Mouse (Mus musculus): Measurements from ENCODE around the gene Plcl2. TPM values are rescaled to one million over a fixed set of nuclear protein-coding genes. Genes with fewer than 3 reads are reported as not detected.

The Plcl2 gene
- polyA plus RNA-seq, 1 experiment from 2014 or later, result 6.7 TPM

DNA sequence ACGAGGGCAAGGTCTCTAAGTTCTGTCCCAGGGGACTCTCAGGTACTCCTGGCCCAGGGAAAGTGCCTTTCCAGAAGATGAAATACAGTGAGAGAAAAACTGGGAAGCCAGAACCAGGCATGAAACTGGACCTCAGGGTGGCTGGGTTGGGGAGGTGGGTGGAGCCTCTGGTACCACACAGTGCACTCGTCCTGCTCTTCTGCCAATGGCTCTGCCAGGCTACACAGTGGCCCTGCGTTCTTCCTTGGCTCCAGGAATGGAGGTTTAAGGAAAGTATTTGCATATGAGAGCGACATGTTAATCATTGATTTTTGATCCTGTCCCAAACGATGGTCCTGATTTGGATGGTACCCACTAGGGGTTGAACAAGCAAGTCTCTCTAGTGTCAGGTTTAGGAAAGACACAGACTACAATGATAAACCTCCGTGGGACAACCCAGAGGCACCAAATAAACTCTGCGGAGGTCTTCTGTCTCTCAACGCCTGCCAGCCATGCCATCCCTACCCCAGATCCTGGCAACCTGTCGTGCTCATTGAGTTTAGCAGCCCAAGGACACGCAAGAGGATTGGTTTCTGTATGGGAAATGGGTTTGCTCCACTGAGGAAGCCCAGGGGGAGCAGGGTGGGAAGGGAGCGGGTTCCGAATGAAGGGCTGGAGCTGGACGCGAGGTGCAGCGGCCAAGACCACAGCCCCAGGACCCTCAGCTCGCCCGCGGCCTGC is 988 bp upstream of the Plcl2 start:
- Histone ChIP-seq H3K4me1 (replicated peaks; ENCODE audit: control insufficient read depth, insufficient read depth, low read length) (no peaks in the 10 kb centered on the region; the same call in 1 of the 2 replicates), H3K9ac (ENCODE audit: low read length) (peak overlapping the region; percentile 87), H3K27me3 (replicated peaks; ENCODE audit: control insufficient read depth, insufficient read depth, low read length) (0 out of 2 replicates have a peak, but pooled peaks cover 3% of the 10 kb centered on the region), H3K27ac (ENCODE audit: low read depth) (peak overlapping the region; percentile 78; the same call in 1 of the 2 replicates), H3K36me3 (ENCODE audit: control insufficient read depth, insufficient read depth, low read length) (no peaks in the 10 kb centered on the region), H3K9me3 (ENCODE audit: control insufficient read depth, low read length) (no peaks in the 10 kb centered on the region), H3K4me3 (ENCODE audit: low read depth, low read length) (peak overlapping the region; percentile 84), H3K4me2 (ENCODE audit: low read length) (peak overlapping the region; percentile 61)
- DNase-seq (ENCODE audit: low spot score) (no peak), ATAC-seq (replicated peaks; ENCODE audit: low FRiP score, low TSS enrichment, low read depth) (peak; percentile 18; the same call in 1 of the 2 replicates)
- 15% methylated on average over 17 of the region's 18 CpGs for WGBS

DNA sequence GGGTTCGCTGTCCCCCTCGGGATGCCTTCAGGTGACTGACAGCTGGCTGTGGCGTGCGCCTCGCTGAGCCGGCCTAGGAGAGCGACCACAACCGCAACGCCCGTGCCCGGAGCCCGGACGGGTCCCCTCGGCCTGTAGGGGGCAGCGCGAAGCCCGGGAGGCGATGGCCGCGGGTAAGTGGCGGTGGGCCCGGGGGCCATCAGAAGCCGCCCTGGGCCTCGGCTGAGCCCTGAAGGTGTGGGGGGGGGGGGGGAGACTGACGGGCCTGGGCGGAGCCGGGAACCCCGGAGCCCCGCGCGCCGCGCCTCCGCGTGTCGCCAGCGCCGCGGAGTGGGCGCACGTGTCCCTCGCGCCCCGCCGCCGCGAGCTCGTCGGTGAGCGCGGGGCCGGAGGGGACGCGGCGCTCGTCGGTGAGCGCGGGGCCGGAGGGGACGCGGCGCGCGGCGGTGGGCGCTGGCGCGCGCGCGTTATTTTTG is 390 bp upstream of the Plcl2 start:
- no peaks in the 10 kb centered on the region for H3K36me3 ChIP-seq (ENCODE audit: control insufficient read depth, insufficient read depth, low read length)
- H3K27me3 ChIP-seq (replicated peaks; ENCODE audit: control insufficient read depth, insufficient read depth, low read length), result 0 out of 2 replicates have a peak, but pooled peaks cover 3% of the 10 kb centered on the region
- ATAC-seq (replicated peaks; ENCODE audit: low FRiP score, low TSS enrichment, low read depth) (peak; percentile 85), DNase-seq (ENCODE audit: low spot score) (peak; percentile 90)
- H3K4me2 ChIP-seq (ENCODE audit: low read length), result peak overlapping the region; percentile 61
- H3K4me1 ChIP-seq (replicated peaks; ENCODE audit: control insufficient read depth, insufficient read depth, low read length), result no peaks in the 10 kb centered on the region; the same call in 1 of the 2 replicates
- peak overlapping the region; percentile 87 for H3K9ac ChIP-seq (ENCODE audit: low read length)
- 0% methylated on average over 33 of the region's 72 CpGs for WGBS
- peak overlapping the region; percentile 84 for H3K4me3 ChIP-seq (ENCODE audit: low read depth, low read length)
- H3K27ac ChIP-seq (ENCODE audit: low read depth), result peak overlapping the region; percentile 78
- H3K9me3 ChIP-seq (ENCODE audit: control insufficient read depth, low read length), result no peaks in the 10 kb centered on the region

- H3K4me2 ChIP-seq (ENCODE audit: low read length), result peak overlapping the region; percentile 61
- no peak overlapping the region for H3K27ac ChIP-seq (ENCODE audit: low read depth)
These were observed 1.1 kb downstream of the Plcl2 start for GRCm38 (mm10) chr17:50510279-50510678.

DNA sequence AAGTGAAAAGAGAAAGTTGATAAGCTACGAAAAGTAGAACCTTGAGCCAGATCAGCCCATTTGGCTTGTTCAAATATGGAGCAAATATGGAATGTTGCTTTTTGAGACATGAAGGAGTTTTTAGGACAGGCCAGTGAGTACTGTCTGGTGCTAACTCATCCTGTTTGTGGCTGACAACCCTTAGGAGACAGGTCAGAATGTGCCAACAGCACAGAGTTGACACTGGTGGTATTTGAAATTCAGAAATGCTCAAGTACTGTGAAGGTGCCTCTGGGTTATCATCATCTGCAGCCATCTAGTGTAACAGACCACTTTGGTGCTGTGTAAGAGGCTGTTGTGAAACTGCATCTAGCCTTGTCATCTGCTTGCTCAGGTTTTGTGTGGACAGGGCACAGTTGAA is 1.5 kb downstream of the Plcl2 start:
- DNase-seq (ENCODE audit: low spot score) (no peak), ATAC-seq (replicated peaks; ENCODE audit: low FRiP score, low TSS enrichment, low read depth) (no peak)
- H3K27ac ChIP-seq (ENCODE audit: low read depth), result no peak overlapping the region
- 0 out of 2 replicates have a peak, but pooled peaks cover 3% of the 10 kb centered on the region for H3K27me3 ChIP-seq (replicated peaks; ENCODE audit: control insufficient read depth, insufficient read depth, low read length)
- no peaks in the 10 kb centered on the region; the same call in 1 of the 2 replicates for H3K4me1 ChIP-seq (replicated peaks; ENCODE audit: control insufficient read depth, insufficient read depth, low read length)
- H3K4me3 ChIP-seq (ENCODE audit: low read depth, low read length), result peak overlapping the region; percentile 84
- H3K9ac ChIP-seq (ENCODE audit: low read length), result 0 out of 2 replicates have a peak overlapping the region, but pooled peaks have one; percentile 87
- H3K9me3 ChIP-seq (ENCODE audit: control insufficient read depth, low read length), result no peaks in the 10 kb centered on the region
- peak overlapping the region; percentile 61 for H3K4me2 ChIP-seq (ENCODE audit: low read length)
- no peaks in the 10 kb centered on the region for H3K36me3 ChIP-seq (ENCODE audit: control insufficient read depth, insufficient read depth, low read length)
- 72% methylated on average over 1 of the region's 1 CpGs for WGBS

More at GRCm38 (mm10) chr17:50510279-50510678, 1.1 kb downstream of the Plcl2 start:
- DNase-seq (ENCODE audit: low spot score), result no peak
- H3K4me3 ChIP-seq (ENCODE audit: low read depth, low read length), result peak overlapping the region; percentile 84
- no peaks in the 10 kb centered on the region; the same call in 1 of the 2 replicates for H3K4me1 ChIP-seq (replicated peaks; ENCODE audit: control insufficient read depth, insufficient read depth, low read length)
- H3K27me3 ChIP-seq (replicated peaks; ENCODE audit: control insufficient read depth, insufficient read depth, low read length), result 0 out of 2 replicates have a peak, but pooled peaks cover 3% of the 10 kb centered on the region
- H3K36me3 ChIP-seq (ENCODE audit: control insufficient read depth, insufficient read depth, low read length), result no peaks in the 10 kb centered on the region
- ATAC-seq (replicated peaks; ENCODE audit: low FRiP score, low TSS enrichment, low read depth), result no peak
- 40% methylated on average over 2 of the region's 2 CpGs for WGBS
- H3K9ac ChIP-seq (ENCODE audit: low read length), result peak overlapping the region; percentile 87
- H3K9me3 ChIP-seq (ENCODE audit: control insufficient read depth, low read length), result no peaks in the 10 kb centered on the region

DNA sequence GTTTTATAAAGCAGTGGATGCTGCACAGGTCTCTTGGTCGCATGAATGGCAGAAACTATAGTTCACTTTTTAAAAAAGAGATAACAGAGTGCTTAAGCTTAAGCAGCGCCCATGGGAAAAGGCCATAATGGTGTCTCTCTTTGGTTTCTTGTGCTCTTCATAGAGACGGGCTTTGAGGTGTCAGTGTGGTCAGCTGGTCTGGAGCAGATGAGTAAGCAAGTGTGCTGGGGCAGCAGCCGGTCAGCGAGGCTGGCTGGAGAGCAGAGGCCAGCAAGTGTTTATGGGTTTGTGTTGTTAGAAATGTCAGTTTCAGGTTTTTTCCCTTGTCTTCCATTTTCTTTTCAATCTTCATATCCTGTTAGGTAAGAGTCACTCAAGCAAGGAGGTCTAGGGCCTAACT is 3.0 kb downstream of the Plcl2 start:
- no peaks in the 10 kb centered on the region for H3K9me3 ChIP-seq (ENCODE audit: control insufficient read depth, low read length)
- DNase-seq (ENCODE audit: low spot score) (no peak), ATAC-seq (replicated peaks; ENCODE audit: low FRiP score, low TSS enrichment, low read depth) (no peak)
- H3K9ac ChIP-seq (ENCODE audit: low read length), result no peak overlapping the region
- H3K36me3 ChIP-seq (ENCODE audit: control insufficient read depth, insufficient read depth, low read length), result no peaks in the 10 kb centered on the region
- H3K4me2 ChIP-seq (ENCODE audit: low read length), result no peak overlapping the region
- H3K27me3 ChIP-seq (replicated peaks; ENCODE audit: control insufficient read depth, insufficient read depth, low read length), result 0 out of 2 replicates have a peak, but pooled peaks cover 3% of the 10 kb centered on the region
- WGBS, result 78% methylated on average over 5 of the region's 5 CpGs
- no peak overlapping the region for H3K4me3 ChIP-seq (ENCODE audit: low read depth, low read length)
- H3K27ac ChIP-seq (ENCODE audit: low read depth), result no peak overlapping the region
- no peaks in the 10 kb centered on the region; the same call in 1 of the 2 replicates for H3K4me1 ChIP-seq (replicated peaks; ENCODE audit: control insufficient read depth, insufficient read depth, low read length)

- no peak overlapping the region for H3K4me2 ChIP-seq (ENCODE audit: low read length)
- ATAC-seq (replicated peaks; ENCODE audit: low FRiP score, low TSS enrichment, low read depth), result no peak
- H3K27me3 ChIP-seq (replicated peaks; ENCODE audit: control insufficient read depth, insufficient read depth, low read length), result 0 out of 2 replicates have a peak, but pooled peaks cover 2% of the 10 kb centered on the region
These were observed 3.6 kb downstream of the Plcl2 start for GRCm38 (mm10) chr17:50512841-50513240.

GRCm38 (mm10) chr17:50513376-50513775 is 4.2 kb downstream of the Plcl2 start:
- no peak for ATAC-seq (replicated peaks; ENCODE audit: low FRiP score, low TSS enrichment, low read depth)
- H3K36me3 ChIP-seq (ENCODE audit: control insufficient read depth, insufficient read depth, low read length), result no peaks in the 10 kb centered on the region
- no peaks in the 10 kb centered on the region for H3K27me3 ChIP-seq (replicated peaks; ENCODE audit: control insufficient read depth, insufficient read depth, low read length)
- no peak for DNase-seq (ENCODE audit: low spot score)
- no peaks in the 10 kb centered on the region; the same call in 1 of the 2 replicates for H3K4me1 ChIP-seq (replicated peaks; ENCODE audit: control insufficient read depth, insufficient read depth, low read length)
- H3K27ac ChIP-seq (ENCODE audit: low read depth), result no peak overlapping the region
- H3K4me3 ChIP-seq (ENCODE audit: low read depth, low read length), result no peak overlapping the region
- no peak overlapping the region for H3K9ac ChIP-seq (ENCODE audit: low read length)
- no peak overlapping the region for H3K4me2 ChIP-seq (ENCODE audit: low read length)
- H3K9me3 ChIP-seq (ENCODE audit: control insufficient read depth, low read length), result no peaks in the 10 kb centered on the region
- 93% methylated on average over 7 of the region's 7 CpGs for WGBS

More at GRCm38 (mm10) chr17:50512841-50513240, 3.6 kb downstream of the Plcl2 start:
- Histone ChIP-seq H3K27ac (ENCODE audit: low read depth) (no peak overlapping the region), H3K4me1 (replicated peaks; ENCODE audit: control insufficient read depth, insufficient read depth, low read length) (no peaks in the 10 kb centered on the region; the same call in 1 of the 2 replicates), H3K4me3 (ENCODE audit: low read depth, low read length) (no peak overlapping the region), H3K9ac (ENCODE audit: low read length) (no peak overlapping the region), H3K9me3 (ENCODE audit: control insufficient read depth, low read length) (no peaks in the 10 kb centered on the region), H3K36me3 (ENCODE audit: control insufficient read depth, insufficient read depth, low read length) (no peaks in the 10 kb centered on the region)
- DNase-seq (ENCODE audit: low spot score), result no peak
- WGBS, result 89% methylated on average over 7 of the region's 7 CpGs

DNA sequence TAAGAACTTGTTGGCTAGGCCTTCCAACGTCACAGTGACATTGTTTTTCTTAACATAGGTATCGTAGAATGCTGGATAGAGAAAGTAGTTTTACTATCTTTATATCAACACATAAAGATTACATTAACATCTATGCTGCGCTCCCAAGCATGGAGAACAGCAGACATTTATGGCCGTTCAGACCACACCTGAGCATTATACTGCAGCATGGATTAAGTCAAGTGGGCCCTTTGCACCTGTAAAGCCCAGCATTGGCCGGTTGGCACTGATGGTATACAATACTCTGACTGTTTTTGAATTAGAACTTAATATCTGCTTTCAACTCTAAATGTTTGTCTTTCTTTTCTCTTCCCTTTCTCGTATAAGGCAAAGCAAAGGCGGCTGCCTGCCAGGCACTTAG is 4.8 kb downstream of the Plcl2 start:
- 65% methylated on average over 7 of the region's 7 CpGs for whole genome bisulfite sequencing
- Histone ChIP-seq H3K4me2 (ENCODE audit: low read length) (no peak overlapping the region; the same call in 1 of the 2 replicates), H3K27ac (ENCODE audit: low read depth) (no peak overlapping the region), H3K27me3 (replicated peaks; ENCODE audit: control insufficient read depth, insufficient read depth, low read length) (no peaks in the 10 kb centered on the region), H3K9ac (ENCODE audit: low read length) (no peak overlapping the region), H3K36me3 (ENCODE audit: control insufficient read depth, insufficient read depth, low read length) (no peaks in the 10 kb centered on the region), H3K4me3 (ENCODE audit: low read depth, low read length) (no peak overlapping the region), H3K4me1 (replicated peaks; ENCODE audit: control insufficient read depth, insufficient read depth, low read length) (no peaks in the 10 kb centered on the region; the same call in 1 of the 2 replicates), H3K9me3 (ENCODE audit: control insufficient read depth, low read length) (no peaks in the 10 kb centered on the region)
- ATAC-seq (replicated peaks; ENCODE audit: low FRiP score, low TSS enrichment, low read depth) (no peak), DNase-seq (ENCODE audit: low spot score) (no peak)
